Mouse (Mus musculus) midbrain, embryonic 16.5 days (tissue): Measurements from ENCODE around the gene Sla2. TPM values are rescaled to one million over a fixed set of nuclear protein-coding genes. Genes with fewer than 3 reads are reported as not detected.

Experiments used
- ATAC-seq: fragments of 200-750 bp; cut with Nextera tagmentation; 2 replicates; pipeline ENCODE4 v1.8.0; 2017; ENCODE audit warnings: moderate TSS enrichment
- H3K27ac ChIP-seq: fragments of 300-500 bp; sonication (generic); 2 replicates; pipeline ENCODE4 v1.5.1; 2014; ENCODE audit warnings: mild to moderate bottlenecking, low read length, mixed read lengths
- H3K27me3 ChIP-seq: fragments of 300-500 bp; sonication (generic); 2 replicates; pipeline ENCODE4 v1.6.1; 2014; ENCODE audit warnings: low read depth, low read length, mixed read lengths; ENCODE audit not compliant: control insufficient read depth, insufficient read depth
- H3K36me3 ChIP-seq: fragments of 300-500 bp; sonication (generic); 2 replicates; pipeline ENCODE4 v1.6.1; 2014; ENCODE audit warnings: mild to moderate bottlenecking, low read length, moderate library complexity, mixed read lengths; ENCODE audit not compliant: control insufficient read depth, insufficient read depth
- H3K4me1 ChIP-seq: fragments of 300-500 bp; sonication (generic); 2 replicates; pipeline ENCODE4 v1.6.1; 2014; ENCODE audit warnings: mild to moderate bottlenecking, low read length, mixed read lengths; ENCODE audit not compliant: control insufficient read depth, insufficient read depth
- H3K4me2 ChIP-seq: fragments of 300-500 bp; sonication (generic); 2 replicates; pipeline ENCODE4 v1.6.1; 2014; ENCODE audit warnings: mild to moderate bottlenecking, low read length, mixed read lengths
- H3K4me3 ChIP-seq: fragments of 300-500 bp; sonication (generic); 2 replicates; pipeline ENCODE4 v1.5.1; 2014; ENCODE audit warnings: low read depth, mild to moderate bottlenecking, low read length, moderate library complexity, mixed read lengths
- H3K9ac ChIP-seq: fragments of 300-500 bp; sonication (generic); 2 replicates; pipeline ENCODE4 v1.6.1; 2014; ENCODE audit warnings: low read depth, low read length, mixed read lengths
- H3K9me3 ChIP-seq: fragments of 300-500 bp; sonication (generic); replicated peaks from 2 replicates; pipeline ENCODE4 v1.6.1; 2014; ENCODE audit warnings: mild to moderate bottlenecking, low read length, mixed read lengths; ENCODE audit not compliant: control insufficient read depth, poor library complexity, severe bottlenecking
- WGBS: fragments of 180-500 bp; shearing (Covaris S2); extraction: QIAGEN DNeasy Blood & Tissue Kit; methylation state at CpG from one replicate; pipeline ENCODE4 v1.1.7; 2014; 5-methylcytosine and 5-hydroxymethylcytosine counted together
- polyA plus RNA-seq: library from polyadenylated mRNA; unstranded; fragments of >200 nt; fragmentation: Nextera tagmentation; extraction: Ambion mirVana; gene quantifications from 2 replicates; pipeline ENCODE4 v1.2.1, GENCODE M21; 2015

The Sla2 gene
- polyA plus RNA-seq, 1 experiment from 2014 or later, result not detected

DNA sequence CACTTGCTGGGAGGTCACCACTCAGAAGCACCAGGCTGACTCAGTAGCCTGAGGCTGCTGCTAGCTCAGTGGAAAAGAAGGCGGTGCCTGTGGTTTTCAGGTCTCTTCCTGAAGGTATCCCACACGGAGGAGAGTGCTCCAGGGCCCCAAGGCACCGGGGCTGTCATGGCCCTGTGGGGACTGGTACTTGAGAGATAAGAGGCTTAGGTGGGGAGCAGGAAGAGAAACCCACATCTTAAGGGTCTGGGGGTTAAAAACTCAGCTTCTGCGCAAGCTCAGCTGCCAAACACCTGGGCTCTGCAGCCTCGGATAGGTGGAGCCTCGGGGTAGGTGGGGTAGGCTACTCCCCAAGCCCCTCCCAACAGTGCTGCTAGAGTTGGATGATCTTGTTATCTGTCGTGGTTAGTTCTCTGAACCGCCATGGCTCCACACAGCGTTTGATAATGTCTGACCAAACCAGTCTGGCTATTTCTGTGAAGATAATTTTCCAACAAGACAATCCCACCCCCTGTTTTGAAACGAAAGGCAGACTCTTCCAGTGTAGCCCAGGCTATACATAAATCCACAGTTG is 4.5 kb downstream of the Sla2 start:
- no peaks in the 10 kb centered on the region for H3K36me3 ChIP-seq
- H3K9me3 ChIP-seq, result no peaks in the 10 kb centered on the region
- H3K4me1 ChIP-seq, result no peaks in the 10 kb centered on the region
- no peaks in the 10 kb centered on the region for H3K27me3 ChIP-seq
- H3K27ac ChIP-seq, result no peak overlapping the region
- no peak overlapping the region for H3K4me3 ChIP-seq
- no peak overlapping the region for H3K4me2 ChIP-seq
- no peak for ATAC-seq
- no peak overlapping the region for H3K9ac ChIP-seq
- whole genome bisulfite sequencing, result 49% methylated on average over 10 of the region's 10 CpGs

DNA sequence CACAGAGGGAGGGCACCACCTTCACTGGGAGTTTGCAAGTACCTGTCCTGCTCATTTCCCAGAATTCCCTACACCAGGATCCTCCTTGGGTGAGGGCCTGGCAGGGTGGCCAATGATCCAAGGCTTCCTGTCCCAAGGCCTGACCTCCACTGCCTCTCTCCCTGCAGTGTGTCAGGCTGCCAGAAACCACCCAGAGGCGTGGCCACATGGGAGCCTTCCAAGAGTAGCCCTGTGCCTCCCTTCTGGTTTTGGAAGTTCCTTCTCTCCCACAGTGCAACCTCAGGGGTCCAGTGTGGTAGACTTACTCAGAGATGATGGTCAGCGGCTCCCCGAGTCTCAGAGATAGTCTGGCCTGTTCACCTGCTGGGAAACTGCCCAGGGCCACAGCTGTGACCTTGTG is 7.5 kb downstream of the Sla2 start:
- no peak overlapping the region for H3K27ac ChIP-seq
- no peak overlapping the region for H3K4me3 ChIP-seq
- H3K4me2 ChIP-seq, result no peak overlapping the region
- H3K4me1 ChIP-seq, result no peaks in the 10 kb centered on the region
- H3K27me3 ChIP-seq, result no peaks in the 10 kb centered on the region
- H3K9ac ChIP-seq, result no peak overlapping the region
- H3K36me3 ChIP-seq, result 0 out of 2 replicates have a peak, but pooled peaks cover 2% of the 10 kb centered on the region
- ATAC-seq, result no peak
- WGBS, result 83% methylated on average over 3 of the region's 3 CpGs
- H3K9me3 ChIP-seq, result no peaks in the 10 kb centered on the region

DNA sequence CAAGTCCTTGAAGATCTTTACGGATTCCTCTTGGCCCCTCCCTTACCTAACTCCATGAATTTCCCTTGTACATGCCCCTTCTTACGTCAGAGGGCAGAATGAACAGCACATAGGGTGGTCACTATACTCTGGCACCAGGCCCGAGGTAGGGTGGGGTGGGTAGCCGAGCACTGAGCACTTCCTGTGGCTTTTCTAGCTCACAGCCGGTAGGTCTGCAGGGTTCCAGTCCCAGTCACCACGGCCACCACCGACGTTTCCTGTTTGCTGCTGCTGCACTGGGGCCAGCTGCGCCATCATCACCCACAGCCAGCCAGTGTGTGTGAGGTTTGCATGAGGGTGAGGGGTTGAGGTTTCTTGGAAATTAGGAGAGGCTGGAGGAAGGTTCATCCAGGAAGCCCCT is 9.3 kb downstream of the Sla2 start:
- no peak for ATAC-seq
- H3K27ac ChIP-seq, result no peak overlapping the region
- H3K4me1 ChIP-seq, result no peaks in the 10 kb centered on the region
- H3K36me3 ChIP-seq, result peaks cover 9% of the 10 kb centered on the region; the same call in 1 of the 2 replicates
- H3K4me3 ChIP-seq, result no peak overlapping the region
- H3K4me2 ChIP-seq, result no peak overlapping the region
- H3K9me3 ChIP-seq, result no peaks in the 10 kb centered on the region
- no peaks in the 10 kb centered on the region for H3K27me3 ChIP-seq
- 72% methylated on average over 9 of the region's 9 CpGs for WGBS
- H3K9ac ChIP-seq, result no peak overlapping the region

DNA sequence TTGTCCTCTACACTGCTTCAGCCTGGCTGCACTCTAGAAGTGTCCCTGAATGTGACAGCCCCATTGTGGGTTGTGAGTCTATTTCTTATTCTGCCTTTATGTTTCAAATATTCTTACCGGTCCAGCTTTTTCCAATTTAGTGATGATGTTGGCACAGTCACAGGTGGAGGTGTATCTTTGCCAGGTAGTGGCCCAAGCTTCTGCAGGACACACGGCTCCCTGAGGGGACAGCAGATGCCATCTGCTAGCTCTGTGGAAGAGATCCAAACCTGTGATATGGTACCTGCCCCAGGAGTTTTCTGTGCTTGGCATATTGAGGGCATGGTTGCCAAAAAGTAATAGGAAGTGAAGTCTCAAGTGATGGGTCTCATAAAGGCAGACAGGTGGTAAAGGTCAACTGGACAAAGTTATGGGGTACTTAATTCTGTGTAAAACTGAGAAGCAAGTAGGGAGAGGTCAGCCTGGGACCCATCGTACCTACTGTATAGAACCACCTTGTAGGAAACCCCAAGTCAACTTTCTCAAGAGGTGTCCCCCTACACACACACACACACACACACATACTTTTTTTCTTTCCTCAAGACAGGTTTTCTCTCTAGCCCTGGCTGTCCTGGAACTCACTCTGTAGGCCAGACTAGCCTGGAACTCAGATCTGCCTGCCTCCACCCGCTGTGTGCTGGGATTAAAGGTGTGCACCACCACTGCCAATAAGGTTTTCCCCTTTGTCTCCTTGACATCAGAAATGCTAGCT is 12.1 kb downstream of the Sla2 start:
- Histone ChIP-seq H3K36me3 (peaks cover 11% of the 10 kb centered on the region), H3K4me3 (no peak overlapping the region), H3K27ac (no peak overlapping the region), H3K4me2 (no peak overlapping the region), H3K27me3 (no peaks in the 10 kb centered on the region), H3K9ac (no peak overlapping the region), H3K4me1 (no peaks in the 10 kb centered on the region), H3K9me3 (no peaks in the 10 kb centered on the region)
- no peak for ATAC-seq
- 95% methylated on average over 4 of the region's 4 CpGs for WGBS

DNA sequence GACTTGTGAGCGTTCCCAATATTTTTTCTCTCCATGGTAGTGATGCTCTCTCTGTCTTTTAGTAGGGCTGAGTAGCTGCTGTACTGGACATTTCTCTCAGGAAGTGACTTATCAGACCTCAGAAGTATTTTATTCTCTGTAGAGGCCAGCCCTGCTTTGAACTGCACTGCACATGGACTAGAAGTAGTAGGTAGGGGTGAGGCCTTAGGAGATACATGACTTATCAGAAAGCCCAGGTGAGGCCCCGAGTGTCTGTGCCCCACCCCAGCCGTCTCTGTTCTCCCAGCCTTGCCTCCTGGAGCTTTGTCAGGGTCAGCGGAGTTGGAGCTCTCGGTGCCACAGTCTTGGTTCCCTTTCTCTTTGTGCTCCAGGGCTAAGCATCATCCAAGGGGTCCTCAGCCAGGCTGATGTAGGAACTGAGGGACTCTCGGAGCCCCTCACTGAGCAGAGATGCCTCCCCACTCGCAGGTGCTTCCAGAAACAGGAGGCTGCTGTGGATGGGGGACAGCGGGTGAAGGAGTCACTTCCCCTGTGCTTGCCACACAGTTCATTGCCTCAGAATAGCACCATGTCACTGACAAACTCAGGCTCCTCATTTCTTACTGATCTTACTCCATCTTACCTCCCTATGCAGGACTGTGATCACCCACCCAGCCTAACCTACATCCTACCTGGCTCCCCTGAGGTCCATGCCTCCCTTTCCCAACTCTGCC is 12.8 kb downstream of the Sla2 start:
- no peaks in the 10 kb centered on the region for H3K27me3 ChIP-seq
- H3K9me3 ChIP-seq, result no peaks in the 10 kb centered on the region
- no peaks in the 10 kb centered on the region for H3K4me1 ChIP-seq
- no peak overlapping the region for H3K4me3 ChIP-seq
- no peak overlapping the region for H3K4me2 ChIP-seq
- H3K27ac ChIP-seq, result no peak overlapping the region
- H3K36me3 ChIP-seq, result peaks cover 11% of the 10 kb centered on the region
- ATAC-seq, result no peak
- 95% methylated on average over 8 of the region's 8 CpGs for WGBS
- no peak overlapping the region for H3K9ac ChIP-seq

DNA sequence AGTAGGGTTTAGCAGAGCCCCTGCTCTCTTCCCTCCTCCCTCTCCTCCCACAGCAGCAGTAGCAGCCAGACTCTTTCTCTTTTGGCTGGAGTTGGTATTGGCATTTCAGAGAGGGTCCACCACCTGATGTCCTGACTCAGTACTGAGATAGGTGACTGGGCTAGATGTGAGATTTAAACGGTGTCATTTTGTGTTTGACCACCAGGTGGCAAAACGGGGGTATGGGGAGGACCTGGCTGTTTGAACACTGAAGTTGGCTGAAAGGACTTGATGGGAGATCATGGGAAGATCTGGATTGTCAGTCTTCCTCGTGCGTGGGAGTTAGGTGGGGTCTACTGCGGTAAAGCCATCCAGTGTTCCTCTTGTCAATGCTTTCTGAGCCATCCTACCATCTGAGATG is 13.4 kb downstream of the Sla2 start:
- Histone ChIP-seq H3K4me3 (no peak overlapping the region), H3K9me3 (no peaks in the 10 kb centered on the region), H3K9ac (no peak overlapping the region), H3K27me3 (no peaks in the 10 kb centered on the region), H3K36me3 (peaks cover 11% of the 10 kb centered on the region), H3K4me1 (no peaks in the 10 kb centered on the region), H3K4me2 (no peak overlapping the region), H3K27ac (no peak overlapping the region)
- 30% methylated on average over 5 of the region's 5 CpGs for WGBS
- no peak; the same call in 1 of the 2 replicates for ATAC-seq

DNA sequence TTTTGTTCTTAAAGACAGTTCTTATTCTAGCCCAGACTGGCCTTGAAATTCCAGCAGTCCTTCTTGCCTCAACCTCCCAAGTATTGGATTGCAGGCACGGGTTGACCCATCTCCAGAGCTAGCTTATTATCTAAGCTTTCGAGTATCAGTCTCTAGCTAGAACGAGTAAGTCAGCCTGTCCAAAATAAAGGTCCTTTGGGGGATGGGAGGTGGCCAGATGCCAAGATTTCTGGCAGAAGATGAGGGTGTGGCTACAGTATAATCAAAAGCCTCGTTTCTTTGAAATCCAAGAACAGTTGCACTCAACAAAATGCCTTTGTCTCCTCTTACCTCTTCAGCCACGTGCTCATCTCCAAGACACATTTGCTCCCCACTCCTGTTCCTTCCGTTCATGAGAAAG is 16.5 kb downstream of the Sla2 start:
- H3K36me3 ChIP-seq, result peaks cover 14% of the 10 kb centered on the region

DNA sequence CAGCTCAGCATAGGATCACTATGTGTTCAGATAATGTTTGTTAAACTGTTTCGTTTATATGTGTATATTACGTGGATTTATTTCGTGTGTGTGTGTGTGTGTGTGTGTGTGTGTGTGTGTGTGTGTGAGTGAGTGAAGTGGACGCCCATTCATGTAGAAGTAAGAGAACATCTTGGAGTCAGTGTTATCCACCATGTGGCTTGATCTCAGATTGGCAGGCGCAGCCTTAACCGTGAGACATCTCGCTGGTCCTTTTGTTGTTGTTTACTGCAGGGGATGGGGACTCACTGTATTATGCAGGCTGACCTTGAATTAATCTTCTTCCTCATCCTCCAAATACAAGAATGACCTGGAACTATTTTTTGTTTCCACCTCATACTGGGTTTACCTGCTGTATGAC is 17.4 kb downstream of the Sla2 start:
- H3K4me1 ChIP-seq, result peaks cover under 1% of the 10 kb centered on the region
- no peak overlapping the region for H3K27ac ChIP-seq
- H3K9ac ChIP-seq, result no peak overlapping the region
- no peak overlapping the region for H3K4me3 ChIP-seq
- no peaks in the 10 kb centered on the region for H3K9me3 ChIP-seq
- ATAC-seq, result no peak
- 89% methylated on average over 7 of the region's 7 CpGs for WGBS
- no peaks in the 10 kb centered on the region for H3K27me3 ChIP-seq
- H3K4me2 ChIP-seq, result no peak overlapping the region
- H3K36me3 ChIP-seq, result peaks cover 12% of the 10 kb centered on the region

More for the DNA sequence above, 16.5 kb downstream of the Sla2 start:
- WGBS, result 60% methylated on average over 6 of the region's 6 CpGs
- Histone ChIP-seq H3K4me2 (no peak overlapping the region), H3K27me3 (no peaks in the 10 kb centered on the region), H3K9me3 (no peaks in the 10 kb centered on the region), H3K4me1 (no peaks in the 10 kb centered on the region), H3K9ac (no peak overlapping the region), H3K4me3 (no peak overlapping the region), H3K27ac (no peak overlapping the region)
- ATAC-seq, result no peak

DNA sequence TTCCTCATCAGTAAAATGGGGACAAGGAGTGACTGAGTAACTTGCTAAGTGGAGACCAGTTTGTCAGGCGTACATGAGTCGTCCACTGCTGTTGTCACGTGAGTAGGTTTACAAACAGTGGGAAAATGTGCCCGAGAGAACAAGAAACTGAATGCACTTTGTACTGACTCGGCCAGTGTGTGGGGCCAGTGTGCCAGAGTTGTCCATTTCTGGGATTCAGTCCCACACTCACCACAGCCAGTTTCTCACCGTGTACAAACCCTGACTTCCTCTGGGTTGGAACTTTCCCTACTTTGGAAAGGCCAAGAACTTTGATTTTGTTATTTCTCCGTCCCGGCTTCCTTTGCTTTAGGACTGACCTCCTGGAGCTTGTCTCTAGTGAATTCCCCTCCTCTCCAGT is 18.0 kb downstream of the Sla2 start:
- no peaks in the 10 kb centered on the region for H3K27me3 ChIP-seq
- no peak overlapping the region for H3K4me2 ChIP-seq
- 86% methylated on average over 8 of the region's 8 CpGs for WGBS
- H3K36me3 ChIP-seq, result peaks cover 9% of the 10 kb centered on the region
- no peaks in the 10 kb centered on the region for H3K9me3 ChIP-seq
- peaks cover 6% of the 10 kb centered on the region for H3K4me1 ChIP-seq
- no peak overlapping the region for H3K27ac ChIP-seq
- H3K4me3 ChIP-seq, result no peak overlapping the region
- no peak for ATAC-seq
- no peak overlapping the region for H3K9ac ChIP-seq
